Mouse (Mus musculus) right cerebral cortex, postnatal 36 days (tissue): ENCODE measurements around the gene Mcm2.
A peak's percentile ranks its signal among the peaks of the same experiment; 100 is the strongest.

Experiments used
- DNase-seq, 2 experiments: peaks; one replicate each; pipeline ENCODE4 v3.0.0; 2022; ENCODE audit warnings: low spot score in 2 of 2, mixed read lengths in 1 of 2

Gene Mcm2

GRCm38 (mm10) chr6:88849270-88849669 lies 49.3 kb downstream of the Mcm2 start:
- DNase-seq: no peak

GRCm38 (mm10) chr6:88847571-88847970 lies 51.0 kb downstream of the Mcm2 start:
- no peak for DNase-seq

- no peak for DNase-seq
Observed at GRCm38 (mm10) chr6:88844901-88845565, 53.5 kb downstream of the Mcm2 start.

- DNase-seq: no peak
Observed at GRCm38 (mm10) chr6:88843781-88844725, 54.5 kb downstream of the Mcm2 start.

- no peak for DNase-seq
Observed at GRCm38 (mm10) chr6:88843241-88843640, 55.3 kb downstream of the Mcm2 start.

- peak; percentile 51 to 52 for DNase-seq
Observed at GRCm38 (mm10) chr6:88842731-88843151, 55.8 kb downstream of the Mcm2 start.

GRCm38 (mm10) chr6:88841781-88842689 lies 56.5 kb downstream of the Mcm2 start, which contains the start of gene Abtb1:
Gene Abtb1 (minus strand): TSS chr6:88841984.
- peak; percentile 99 for DNase-seq

GRCm38 (mm10) chr6:88841514-88841780 lies 57.1 kb downstream of the Mcm2 start:
- DNase-seq: no peak

GRCm38 (mm10) chr6:88840791-88841513 lies 57.6 kb downstream of the Mcm2 start:
- DNase-seq: no peak

- DNase-seq: no peak
Observed at GRCm38 (mm10) chr6:88840211-88840610, 58.4 kb downstream of the Mcm2 start.

- no peak for DNase-seq
Observed at GRCm38 (mm10) chr6:88839135-88839970, 59.2 kb downstream of the Mcm2 start.

- DNase-seq: no peak
Observed at GRCm38 (mm10) chr6:88838613-88839012, 60.0 kb downstream of the Mcm2 start.

- DNase-seq: no peak
Observed at GRCm38 (mm10) chr6:88837999-88838398, 60.6 kb downstream of the Mcm2 start.

GRCm38 (mm10) chr6:88836178-88836819 lies 62.3 kb downstream of the Mcm2 start:
- DNase-seq: no peak

- no peak for DNase-seq
Observed at GRCm38 (mm10) chr6:88835047-88835446, 63.5 kb downstream of the Mcm2 start.
